Mouse (Mus musculus) spleen, adult 2 months (tissue): Measurements from ENCODE around the gene Pak6. TPM values are rescaled to one million over a fixed set of nuclear protein-coding genes. Genes with fewer than 3 reads are reported as not detected.

Source experiments
- DNase-seq, 2 experiments: peaks; one replicate each; pipeline versions ENCODE4 v3.0.0 to v3.0.0-alpha.2; 2012 to 2021; ENCODE audit warnings: low spot score in 2 of 2, low read depth in 1 of 2
- H3K27ac ChIP-seq: fragments of 200-500 bp; 2 replicates; pipeline ENCODE4 v1.5.1; 2012; ENCODE audit warnings: low read length, inconsistent platforms; ENCODE audit not compliant: insufficient read depth
- H3K27me3 ChIP-seq: fragments of 200-500 bp; 2 replicates; pipeline ENCODE4 v1.6.1; 2012; ENCODE audit warnings: mild to moderate bottlenecking, moderate library complexity, low read length, inconsistent platforms; ENCODE audit not compliant: control insufficient read depth, insufficient read depth
- H3K36me3 ChIP-seq: fragments of 200-500 bp; 2 replicates; pipeline ENCODE4 v1.6.1; 2012; ENCODE audit warnings: mild to moderate bottlenecking, low read length, inconsistent platforms; ENCODE audit not compliant: control insufficient read depth, insufficient read depth
- H3K4me1 ChIP-seq: fragments of 200-500 bp; 2 replicates; pipeline ENCODE4 v1.6.1; 2011; ENCODE audit warnings: inconsistent platforms; ENCODE audit not compliant: control insufficient read depth, insufficient read depth, insufficient read length
- H3K4me3 ChIP-seq: fragments of 200-500 bp; 2 replicates; pipeline ENCODE4 v1.5.1; 2011; ENCODE audit warnings: mild to moderate bottlenecking, inconsistent platforms; ENCODE audit not compliant: insufficient read depth, insufficient read length; ENCODE audit errors: extremely low read depth
- CTCF ChIP-seq: fragments of 200-500 bp; IDR thresholded peaks from 2 replicates; pipeline ENCODE4 v1.5.1; 2011; ENCODE audit warnings: mild to moderate bottlenecking, inconsistent platforms; ENCODE audit not compliant: insufficient read depth, insufficient read length, insufficient replicate concordance; ENCODE audit errors: extremely low read depth
- POLR2A ChIP-seq: fragments of 200-500 bp; IDR thresholded peaks from 2 replicates; pipeline ENCODE4 v1.6.1; 2011; ENCODE audit warnings: low read depth, low read length, inconsistent platforms
- WGBS: fragments of 180-500 bp; shearing (Covaris S2); methylation state at CpG from one replicate; pipeline ENCODE4 v1.1.7; 2018; 5-methylcytosine and 5-hydroxymethylcytosine counted together
- polyA plus RNA-seq: library from polyadenylated mRNA; depleted of rRNA; stranded (reverse); fragments of >200 nt; gene quantifications from 2 replicates; pipeline ENCODE4 v1.2.3, GENCODE M21; 2012

The Pak6 gene
- polyA plus RNA-seq, 1 experiment: 0.33 TPM

GRCm38 (mm10) chr2:118696451-118697308 lies 33.6 kb downstream of the Pak6 start:
- no peak for DNase-seq
- H3K36me3 ChIP-seq: no peaks in the 10 kb centered on the region
- no peak overlapping the region for H3K4me3 ChIP-seq
- H3K27me3 ChIP-seq: no peaks in the 10 kb centered on the region; the same call in 1 of the 2 replicates
- no peaks in the 10 kb centered on the region; the same call in 1 of the 2 replicates for H3K4me1 ChIP-seq
- TF ChIP-seq CTCF (no peak), POLR2A (no peak)
- no peak overlapping the region for H3K27ac ChIP-seq
- 30% methylated on average over 21 of the region's 21 CpGs for WGBS

- TF ChIP-seq CTCF: no peak
- no peak for TF ChIP-seq POLR2A
- Histone ChIP-seq H3K36me3 (no peaks in the 10 kb centered on the region), H3K27ac (no peak overlapping the region), H3K27me3 (peaks cover 4% of the 10 kb centered on the region), H3K4me1 (peaks cover 2% of the 10 kb centered on the region; the same call in 1 of the 2 replicates), H3K4me3 (no peak overlapping the region)
- WGBS: 56% methylated on average over 5 of the region's 5 CpGs
- no peak for DNase-seq
Observed at GRCm38 (mm10) chr2:118697311-118697877, 34.3 kb downstream of the Pak6 start.

- H3K27me3 ChIP-seq: peaks cover 10% of the 10 kb centered on the region
- DNase-seq: no peak
- H3K36me3 ChIP-seq: no peaks in the 10 kb centered on the region
- WGBS: 65% methylated on average over 7 of the region's 7 CpGs
- no peak for TF ChIP-seq CTCF
- TF ChIP-seq POLR2A: no peak
- no peak overlapping the region for H3K4me3 ChIP-seq
- H3K27ac ChIP-seq: no peak overlapping the region
- H3K4me1 ChIP-seq: peaks cover 8% of the 10 kb centered on the region
Observed at GRCm38 (mm10) chr2:118697955-118698354, 34.9 kb downstream of the Pak6 start.

- H3K36me3 ChIP-seq: no peaks in the 10 kb centered on the region
- WGBS: 7% methylated on average over 32 of the region's 32 CpGs
Observed at GRCm38 (mm10) chr2:118700179-118701062, 37.3 kb downstream of the Pak6 start.

GRCm38 (mm10) chr2:118701161-118701560 lies 38.1 kb downstream of the Pak6 start:
- Histone ChIP-seq H3K27ac (no peak overlapping the region), H3K36me3 (no peaks in the 10 kb centered on the region), H3K4me1 (peaks cover 20% of the 10 kb centered on the region), H3K4me3 (no peak overlapping the region), H3K27me3 (peaks cover 29% of the 10 kb centered on the region)
- no peak for DNase-seq
- TF ChIP-seq POLR2A: no peak
- no peak for TF ChIP-seq CTCF
- WGBS: 40% methylated on average over 5 of the region's 5 CpGs

More at GRCm38 (mm10) chr2:118700179-118701062, 37.3 kb downstream of the Pak6 start:
- H3K4me3 ChIP-seq: peak overlapping the region; percentile 37; the same call in 1 of the 2 replicates
- no peak overlapping the region for H3K27ac ChIP-seq
- peak; percentile 93 for TF ChIP-seq CTCF
- no peak for TF ChIP-seq POLR2A
- peak; percentile 51 to 84 for DNase-seq
- peaks cover 26% of the 10 kb centered on the region for H3K27me3 ChIP-seq
- H3K4me1 ChIP-seq: peaks cover 20% of the 10 kb centered on the region
